In genomic region chr10:56373021-56373720, GRCm38 (mm10) we compare ENCODE assay signal across 8 mouse cellular contexts. TPM values are rescaled to one million over a fixed set of nuclear protein-coding genes. Genes with fewer than 3 reads are reported as not detected.
DNase-seq lines count a peak whose midpoint lies in the region; ATAC-seq and TF ChIP-seq lines count a peak whose summit lies in the region.

No protein-coding gene starts in this region.

- 26% methylated on average over 8 of the region's 8 CpGs for WGBS in forebrain, postnatal 0 days
- WGBS in limb, embryonic 14.5 days = 24% methylated on average over 8 of the region's 8 CpGs

- ATAC-seq in forebrain, postnatal 0 days = peak; percentile 83
- no peak for ATAC-seq in limb, embryonic 14.5 days (ENCODE audit: low FRiP score, low read depth)

- H3K27me3 ChIP-seq in forebrain, postnatal 0 days (ENCODE audit: insufficient read depth, low read length) = peaks cover 3% of the 10 kb centered on the region; the same call in 1 of the 2 replicates
- H3K27me3 ChIP-seq in limb, embryonic 14.5 days (ENCODE audit: control insufficient read depth, insufficient read depth, low read length) = no peaks in the 10 kb centered on the region

- no peaks in the 10 kb centered on the region for H3K36me3 ChIP-seq in forebrain, postnatal 0 days (ENCODE audit: insufficient read depth)
- H3K36me3 ChIP-seq in limb, embryonic 14.5 days (ENCODE audit: control insufficient read depth, insufficient read depth, low read length) = no peaks in the 10 kb centered on the region

- no peaks in the 10 kb centered on the region for H3K9me3 ChIP-seq in forebrain, postnatal 0 days (ENCODE audit: low read length)
- no peaks in the 10 kb centered on the region for H3K9me3 ChIP-seq in limb, embryonic 14.5 days (ENCODE audit: control insufficient read depth, low read length)

- H3K4me1 ChIP-seq in forebrain, postnatal 0 days (ENCODE audit: insufficient read depth) = no peaks in the 10 kb centered on the region
- H3K4me1 ChIP-seq in limb, embryonic 14.5 days (ENCODE audit: control insufficient read depth, insufficient read depth, low read length) = peaks cover 11% of the 10 kb centered on the region; the same call in 1 of the 2 replicates

- H3K27ac ChIP-seq in forebrain, postnatal 0 days (ENCODE audit: low read depth, low read length) = no peak overlapping the region
- no peak overlapping the region for H3K27ac ChIP-seq in limb, embryonic 14.5 days (replicated peaks; ENCODE audit: low read depth, low read length)

- peak; percentile 77 for TF ChIP-seq CTCF in forebrain, postnatal 0 days (IDR thresholded peaks at IDR 0.05; ENCODE audit: low read depth)

- DNase-seq in heart, adult 8-10 months (ENCODE audit: low spot score) = peak; percentile 66
- no peak for DNase-seq in heart, postnatal 4 days
- DNase-seq in Muller cell, postnatal 12 days (ENCODE audit: inconsistent ontology term) = peak; percentile 32
- DNase-seq in forebrain, postnatal 0 days = peak; percentile 78
- peak; percentile 58 for DNase-seq in limb, embryonic 14.5 days (ENCODE audit: low spot score)
- DNase-seq in right cerebral cortex, postnatal 4 days = no peak
- no peak for DNase-seq in urinary bladder, adult 2 months (ENCODE audit: low spot score)
- no peak for DNase-seq in urinary bladder, postnatal 10 days (ENCODE audit: low spot score)

- H3K4me3 ChIP-seq in forebrain, postnatal 0 days (ENCODE audit: low read depth, low read length) = 0 out of 2 replicates have a peak overlapping the region, but pooled peaks have one; percentile 2
- peak overlapping the region; percentile 9; the same call in 1 of the 2 replicates for H3K4me3 ChIP-seq in limb, embryonic 14.5 days (replicated peaks; ENCODE audit: low read length)

- TF ChIP-seq POLR2A in limb, embryonic 14.5 days (IDR thresholded peaks at IDR 0.05; ENCODE audit: borderline replicate concordance, extremely low read depth, insufficient read depth, insufficient read length) = no peak

- peak overlapping the region; percentile 20 for H3K4me2 ChIP-seq in forebrain, postnatal 0 days (ENCODE audit: low read depth)
- H3K4me2 ChIP-seq in limb, embryonic 14.5 days (replicated peaks; ENCODE audit: low read depth, low read length, severe bottlenecking) = peak overlapping the region; percentile 37

- no peak overlapping the region for H3K9ac ChIP-seq in forebrain, postnatal 0 days
- H3K9ac ChIP-seq in limb, embryonic 14.5 days (ENCODE audit: low read depth, low read length, severe bottlenecking) = no peak overlapping the region

RNA-seq across cellular contexts. Expression of gene Gja1, which starts 4.0 kb away (rescaled TPM):
- total RNA-seq in heart, adult 8-10 months (2022) = 100 to 1,000 TPM; 354 to 461 (median 382) TPM
- 100 to 1,000 TPM; 713 to 779 TPM for total RNA-seq in heart, postnatal 4 days (2021)
- 43.9 and 53.0 TPM in 2 replicates for total RNA-seq in forebrain, postnatal 0 days (2014; rRNA removed)
- polyA plus RNA-seq in forebrain, postnatal 0 days (2015; fragmentation: Nextera tagmentation; extraction: Ambion mirVana) = 105 and 113 TPM in 2 replicates
- 86.4 and 102 TPM in 2 replicates for polyA plus RNA-seq in limb, embryonic 14.5 days (2012; rRNA removed)
- polyA plus RNA-seq in limb, embryonic 14.5 days (2014; fragmentation: Nextera tagmentation; extraction: Ambion mirVana) = 388 and 411 TPM in 2 replicates
- 11.1 and 16.2 TPM in 2 replicates for polyA plus RNA-seq in urinary bladder, adult 2 months (2012; rRNA removed)

Comparison
In these comparisons a context has a peak if more than half of its experiments do, and no peak if none do; other contexts are left out.
1. DNase-seq: peak in heart, adult 8-10 months (single experiment), Muller cell, postnatal 12 days (single experiment), forebrain, postnatal 0 days (single experiment) and limb, embryonic 14.5 days (single experiment); none in heart, postnatal 4 days (single experiment), right cerebral cortex, postnatal 4 days (single experiment), urinary bladder, adult 2 months (single experiment) and urinary bladder, postnatal 10 days (single experiment).